9 mouse cellular contexts compared by ENCODE assay signal in genomic region chr1:74015513-74016234, GRCm38 (mm10).
DNase-seq lines count a peak whose midpoint lies in the region; ATAC-seq and TF ChIP-seq lines count a peak whose summit lies in the region.
"Had no signal": no experiment of that assay in that cellular context is flagged by ENCODE, and none has a peak within 500 bp of the region (broad histone marks: within the 10 kb centered on the region; RNA-seq: fewer than 3 reads in every experiment).

No protein-coding gene starts in this region.

- H3K27me3 ChIP-seq in embryonic facial prominence, embryonic 13.5 days = no peaks in the 10 kb centered on the region
- H3K27me3 ChIP-seq in lung, postnatal 0 days (replicated peaks; ENCODE audit: insufficient read depth, low read length) = no peaks in the 10 kb centered on the region
- H3K27me3 ChIP-seq in hindbrain, embryonic 13.5 days = no peaks in the 10 kb centered on the region

- H3K4me1 ChIP-seq in embryonic facial prominence, embryonic 13.5 days = peaks cover 19% of the 10 kb centered on the region
- peaks cover 51% of the 10 kb centered on the region for H3K4me1 ChIP-seq in lung, postnatal 0 days (ENCODE audit: insufficient read depth, low read depth, low read length)
- no peaks in the 10 kb centered on the region for H3K4me1 ChIP-seq in hindbrain, embryonic 13.5 days (replicated peaks)

- H3K4me2 ChIP-seq in embryonic facial prominence, embryonic 13.5 days = no peak overlapping the region
- H3K4me2 ChIP-seq in lung, postnatal 0 days (replicated peaks; ENCODE audit: low read depth, low read length) = no peak overlapping the region
- H3K4me2 ChIP-seq in hindbrain, embryonic 13.5 days = no peak overlapping the region

- H3K36me3 ChIP-seq in embryonic facial prominence, embryonic 13.5 days = peaks cover 28% of the 10 kb centered on the region
- H3K36me3 ChIP-seq in lung, postnatal 0 days (ENCODE audit: insufficient read depth, low read length) = no peaks in the 10 kb centered on the region
- H3K36me3 ChIP-seq in hindbrain, embryonic 13.5 days = no peaks in the 10 kb centered on the region; the same call in 1 of the 2 replicates

- H3K27ac ChIP-seq in embryonic facial prominence, embryonic 13.5 days = 0 out of 2 replicates have a peak overlapping the region, but pooled peaks have one; percentile 13
- H3K27ac ChIP-seq in lung, postnatal 0 days (ENCODE audit: low read length) = peak overlapping the region; percentile 92
- H3K27ac ChIP-seq in hindbrain, embryonic 13.5 days = no peak overlapping the region

- TF ChIP-seq EP300 in lung, postnatal 0 days (IDR thresholded peaks at IDR 0.05) = peak; percentile 50

- ATAC-seq in embryonic facial prominence, embryonic 13.5 days (ENCODE audit: insufficient number of reproducible peaks, insufficient read depth, low FRiP score, low TSS enrichment, low read depth) = no peak
- peak; percentile 56 for ATAC-seq in lung, postnatal 0 days
- ATAC-seq in hindbrain, embryonic 13.5 days (ENCODE audit: low FRiP score) = no peak

- TF ChIP-seq CTCF in lung, postnatal 0 days (IDR thresholded peaks at IDR 0.05) = no peak

- H3K9me3 ChIP-seq in embryonic facial prominence, embryonic 13.5 days = 0 out of 2 replicates have a peak, but pooled peaks cover 4% of the 10 kb centered on the region
- no peaks in the 10 kb centered on the region for H3K9me3 ChIP-seq in lung, postnatal 0 days (ENCODE audit: low read length)
- peaks cover 1% of the 10 kb centered on the region; the same call in 1 of the 2 replicates for H3K9me3 ChIP-seq in hindbrain, embryonic 13.5 days

- H3K4me3 ChIP-seq in embryonic facial prominence, embryonic 13.5 days = no peak overlapping the region
- H3K4me3 ChIP-seq in lung, postnatal 0 days (ENCODE audit: low read depth, low read length) = no peak overlapping the region
- no peak overlapping the region for H3K4me3 ChIP-seq in hindbrain, embryonic 13.5 days

- 76% methylated on average over 8 of the region's 8 CpGs for WGBS in embryonic facial prominence, embryonic 13.5 days
- 46% methylated on average over 8 of the region's 8 CpGs for WGBS in lung, postnatal 0 days
- WGBS in hindbrain, embryonic 13.5 days = 76% methylated on average over 8 of the region's 8 CpGs

- no peak overlapping the region for H3K9ac ChIP-seq in embryonic facial prominence, embryonic 13.5 days
- peak overlapping the region; percentile 9; the same call in 1 of the 2 replicates for H3K9ac ChIP-seq in lung, postnatal 0 days (replicated peaks; ENCODE audit: low read depth)
- no peak overlapping the region for H3K9ac ChIP-seq in hindbrain, embryonic 13.5 days

- peak; percentile 57 for DNase-seq in adrenal gland, postnatal 10 days
- no peak for DNase-seq in adrenal gland, adult 18-20 months (ENCODE audit: low spot score in 2 of 2)
- DNase-seq in kidney, adult 18-20 months = peak; percentile 70
- DNase-seq in lung, postnatal 0 days (ENCODE audit: low spot score) = peak; percentile 86
- no peak for DNase-seq in spleen, adult 12 weeks (ENCODE audit: low spot score)
- DNase-seq in gastrocnemius, postnatal 4 days (ENCODE audit: low spot score in 2 of 2) = no peak
- DNase-seq: cerebellum, postnatal 10 days had no signal

Comparison
In these comparisons a context has a peak if more than half of its experiments do, and no peak if none do; other contexts are left out.
1. DNase-seq: peak in adrenal gland, postnatal 10 days (single experiment), kidney, adult 18-20 months (single experiment) and lung, postnatal 0 days (single experiment); none in adrenal gland, adult 18-20 months (0 of 2), spleen, adult 12 weeks (single experiment) and gastrocnemius, postnatal 4 days (0 of 2).